Mouse (Mus musculus) forebrain, embryonic 11.5 days (tissue): ENCODE measurements around the gene Brwd1. TPM values are rescaled to one million over a fixed set of nuclear protein-coding genes. Genes with fewer than 3 reads are reported as not detected.
"Not testable (repeated sequence)": the region's sequence is repeated elsewhere in the genome, so short reads cannot be mapped to it uniquely, and the experiment has no call there.

Experiments used
- ATAC-seq: fragments of 200-750 bp; cut with Nextera tagmentation; replicated peaks from 2 replicates; pipeline ENCODE4 v1.8.0; 2017; ENCODE audit warnings: moderate TSS enrichment; ENCODE audit not compliant: low FRiP score
- DNase-seq: peaks from one replicate; pipeline ENCODE4 v3.0.0-alpha.2; 2017; ENCODE audit warnings: low spot score
- H3K27ac ChIP-seq: fragments of 300-500 bp; sonication (generic); 2 replicates; pipeline ENCODE4 v1.5.1; 2014; ENCODE audit warnings: low read depth, low read length
- H3K27me3 ChIP-seq: fragments of 300-500 bp; sonication (generic); 2 replicates; pipeline ENCODE4 v1.6.1; 2014; ENCODE audit warnings: mild to moderate bottlenecking, low read length, mixed read lengths; ENCODE audit not compliant: control insufficient read depth, insufficient read depth
- H3K36me3 ChIP-seq: fragments of 300-500 bp; sonication (generic); 2 replicates; pipeline ENCODE4 v1.6.1; 2014; ENCODE audit warnings: mild to moderate bottlenecking, low read length, moderate library complexity, mixed read lengths; ENCODE audit not compliant: control insufficient read depth, insufficient read depth
- H3K4me1 ChIP-seq: fragments of 300-500 bp; sonication (generic); replicated peaks from 2 replicates; pipeline ENCODE4 v1.6.1; 2014; ENCODE audit warnings: low read length, mixed read lengths; ENCODE audit not compliant: control insufficient read depth, insufficient read depth
- H3K4me2 ChIP-seq: fragments of 300-500 bp; sonication (generic); 2 replicates; pipeline ENCODE4 v1.6.1; 2014; ENCODE audit warnings: low read depth, mild to moderate bottlenecking, low read length, moderate library complexity, mixed read lengths; ENCODE audit not compliant: severe bottlenecking
- H3K4me3 ChIP-seq: fragments of 300-500 bp; sonication (generic); 2 replicates; pipeline ENCODE4 v1.5.1; 2014; ENCODE audit warnings: low read depth, low read length
- H3K9ac ChIP-seq: fragments of 300-500 bp; sonication (generic); 2 replicates; pipeline ENCODE4 v1.6.1; 2014; ENCODE audit warnings: low read length
- H3K9me3 ChIP-seq: fragments of 300-500 bp; sonication (generic); 2 replicates; pipeline ENCODE4 v1.6.1; 2016; ENCODE audit warnings: low read length, mixed read lengths; ENCODE audit not compliant: control insufficient read depth
- WGBS: fragments of 180-500 bp; shearing (Covaris S2); extraction: QIAGEN DNeasy Blood & Tissue Kit; methylation state at CpG from one replicate; pipeline ENCODE4 v1.1.7; 2014; 5-methylcytosine and 5-hydroxymethylcytosine counted together
- polyA plus RNA-seq: library from polyadenylated mRNA; unstranded; fragments of >200 nt; fragmentation: Nextera tagmentation; extraction: Ambion mirVana; gene quantifications from 2 replicates; pipeline ENCODE4 v1.2.1, GENCODE M21; 2014

Gene Brwd1
- polyA plus RNA-seq, 1 experiment from 2014 or later, result 192 TPM

DNA sequence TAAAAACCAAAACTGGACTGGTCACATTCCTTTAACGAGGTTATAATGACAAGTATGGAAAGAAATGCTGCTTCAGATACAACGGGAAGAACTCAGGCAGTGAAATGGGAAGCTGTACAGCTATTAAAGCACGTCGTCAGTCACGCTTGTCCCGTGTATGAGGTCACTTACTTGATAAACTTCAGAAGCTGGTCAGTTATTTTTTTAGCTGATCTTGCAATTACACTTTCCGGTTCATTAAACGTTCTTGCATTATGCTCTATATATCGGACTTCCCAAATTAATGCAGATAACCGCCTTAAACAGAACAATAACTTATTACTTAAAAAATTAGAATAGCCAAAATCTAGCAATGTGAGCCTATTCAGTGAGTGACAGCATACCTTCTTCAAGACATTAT lies 61.3 kb downstream of the Brwd1 start:
- ATAC-seq (no peak), DNase-seq (no peak)
- no peak overlapping the region for H3K4me2 ChIP-seq
- no peak overlapping the region for H3K9ac ChIP-seq
- peaks cover 29% of the 10 kb centered on the region for H3K36me3 ChIP-seq
- no peaks in the 10 kb centered on the region for H3K27me3 ChIP-seq
- no peaks in the 10 kb centered on the region for H3K4me1 ChIP-seq
- WGBS, result 94% methylated on average over 10 of the region's 10 CpGs
- H3K27ac ChIP-seq, result no peak overlapping the region
- H3K9me3 ChIP-seq, result no peaks in the 10 kb centered on the region
- H3K4me3 ChIP-seq, result no peak overlapping the region

DNA sequence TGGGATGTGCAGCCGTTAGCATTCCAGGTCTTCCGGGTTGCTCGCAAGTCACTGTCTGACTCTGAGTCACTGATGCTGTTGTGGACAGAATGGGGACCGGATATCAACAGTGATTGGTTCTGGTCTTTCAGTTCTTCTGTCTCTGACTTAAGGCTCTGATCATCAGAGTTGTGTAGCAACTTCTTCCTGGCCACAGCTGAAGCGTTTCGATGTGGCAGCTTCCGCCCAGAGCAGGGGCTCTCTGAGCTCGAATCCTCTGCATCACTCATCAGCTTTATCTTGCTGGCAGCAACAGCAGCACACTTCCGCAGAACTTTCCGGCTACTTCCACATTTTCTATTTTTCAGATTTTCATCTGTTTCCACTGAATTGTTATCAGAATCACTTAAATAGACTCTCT lies 73.2 kb downstream of the Brwd1 start:
- not testable (repeated sequence) for H3K4me3 ChIP-seq, H3K9me3 ChIP-seq, DNase-seq, ATAC-seq, H3K4me1 ChIP-seq, H3K9ac ChIP-seq, H3K27ac ChIP-seq, H3K4me2 ChIP-seq, H3K36me3 ChIP-seq, H3K27me3 ChIP-seq
- no CpG with 5 or more reads among the region's 10 CpGs for WGBS

DNA sequence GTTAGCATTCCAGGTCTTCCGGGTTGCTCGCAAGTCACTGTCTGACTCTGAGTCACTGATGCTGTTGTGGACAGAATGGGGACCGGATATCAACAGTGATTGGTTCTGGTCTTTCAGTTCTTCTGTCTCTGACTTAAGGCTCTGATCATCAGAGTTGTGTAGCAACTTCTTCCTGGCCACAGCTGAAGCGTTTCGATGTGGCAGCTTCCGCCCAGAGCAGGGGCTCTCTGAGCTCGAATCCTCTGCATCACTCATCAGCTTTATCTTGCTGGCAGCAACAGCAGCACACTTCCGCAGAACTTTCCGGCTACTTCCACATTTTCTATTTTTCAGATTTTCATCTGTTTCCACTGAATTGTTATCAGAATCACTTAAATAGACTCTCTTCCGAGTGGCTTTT lies 78.0 kb downstream of the Brwd1 start:
- not testable (repeated sequence) for H3K27me3 ChIP-seq

DNA sequence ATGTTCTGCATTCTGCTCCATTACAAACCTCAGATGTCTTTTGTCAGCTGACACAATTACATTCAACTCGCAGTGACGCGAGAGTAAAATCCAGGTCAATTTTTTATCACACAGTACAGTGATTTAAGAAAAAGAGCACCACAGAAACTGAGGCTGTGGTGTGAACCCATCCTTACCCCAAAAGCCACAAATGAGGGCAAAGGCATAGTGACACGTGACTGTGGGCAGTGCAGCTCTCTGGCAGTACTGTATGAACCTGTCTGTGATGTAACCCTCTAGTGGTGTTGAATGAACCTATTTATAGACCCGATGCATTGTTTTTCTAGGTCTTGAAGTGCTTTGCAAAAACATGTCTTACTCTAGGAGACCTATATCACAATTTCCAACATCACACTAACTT lies 83.0 kb downstream of the Brwd1 start:
- 95% methylated on average over 5 of the region's 5 CpGs for WGBS
- H3K36me3 ChIP-seq, result no peaks in the 10 kb centered on the region; the same call in 1 of the 2 replicates

More for the DNA sequence above, 78.0 kb downstream of the Brwd1 start:
- H3K9me3 ChIP-seq, H3K27ac ChIP-seq, H3K4me3 ChIP-seq, H3K9ac ChIP-seq, DNase-seq, H3K36me3 ChIP-seq, H3K4me2 ChIP-seq, ATAC-seq, H3K4me1 ChIP-seq: not testable (repeated sequence)
- WGBS, result no CpG with 5 or more reads among the region's 10 CpGs

DNA sequence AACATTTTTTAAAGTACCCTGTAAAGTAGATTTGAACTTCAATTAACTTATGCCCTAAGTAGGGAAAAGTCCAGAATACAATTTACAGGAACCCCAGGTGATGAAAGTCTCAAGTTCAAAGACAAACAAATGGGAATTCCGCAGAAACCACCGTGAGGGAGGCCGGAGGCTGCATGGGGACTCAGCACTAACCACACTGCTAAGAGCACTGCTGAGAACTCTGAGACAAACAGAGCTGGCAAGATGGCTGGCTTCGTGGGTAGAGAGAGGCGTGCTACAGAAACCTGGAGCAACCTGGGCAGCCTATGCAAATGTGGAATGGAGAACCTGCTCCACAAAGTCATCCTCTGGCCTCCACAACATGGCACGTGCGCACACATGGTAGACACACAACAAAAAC lies 86.2 kb downstream of the Brwd1 start:
- no peak overlapping the region for H3K4me2 ChIP-seq
- H3K4me1 ChIP-seq, result peaks cover 4% of the 10 kb centered on the region; the same call in 1 of the 2 replicates
- no peak overlapping the region for H3K27ac ChIP-seq
- no peaks in the 10 kb centered on the region; the same call in 1 of the 2 replicates for H3K36me3 ChIP-seq
- H3K9ac ChIP-seq, result no peak overlapping the region
- no peaks in the 10 kb centered on the region for H3K27me3 ChIP-seq
- H3K4me3 ChIP-seq, result no peak overlapping the region
- no peaks in the 10 kb centered on the region for H3K9me3 ChIP-seq
- WGBS, result 88% methylated on average over 7 of the region's 7 CpGs
- no peak for DNase-seq
- no peak for ATAC-seq

More for the DNA sequence above, 83.0 kb downstream of the Brwd1 start:
- H3K27ac ChIP-seq, result no peak overlapping the region
- no peak overlapping the region for H3K9ac ChIP-seq
- no peak for ATAC-seq
- DNase-seq, result no peak
- H3K4me1 ChIP-seq, result no peaks in the 10 kb centered on the region
- no peaks in the 10 kb centered on the region for H3K9me3 ChIP-seq
- H3K4me3 ChIP-seq, result no peak overlapping the region
- no peaks in the 10 kb centered on the region for H3K27me3 ChIP-seq
- no peak overlapping the region for H3K4me2 ChIP-seq

DNA sequence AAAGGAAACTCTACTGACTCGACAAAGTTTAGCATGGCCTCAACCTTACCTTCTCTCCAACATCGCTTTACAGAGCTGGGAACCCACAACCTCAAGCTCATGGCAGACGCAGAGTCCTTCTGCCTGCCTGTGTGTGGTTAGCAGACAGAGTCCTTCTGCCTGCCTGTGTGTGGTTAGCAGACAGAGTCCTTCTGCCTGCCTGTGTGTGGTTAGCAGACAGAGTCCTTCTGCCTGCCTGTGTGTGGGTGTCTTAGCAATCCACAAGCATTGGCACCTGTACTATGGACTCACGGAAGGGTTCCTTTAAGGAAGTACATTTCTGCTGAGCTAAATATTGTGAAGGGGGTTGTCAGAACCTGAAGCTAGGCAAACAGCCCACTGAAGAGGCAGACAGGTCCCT lies 87.8 kb downstream of the Brwd1 start:
- 85% methylated on average over 4 of the region's 4 CpGs for WGBS
- H3K27me3 ChIP-seq, H3K4me1 ChIP-seq, ATAC-seq, DNase-seq, H3K36me3 ChIP-seq, H3K27ac ChIP-seq, H3K9ac ChIP-seq, H3K4me3 ChIP-seq, H3K4me2 ChIP-seq, H3K9me3 ChIP-seq: not testable (repeated sequence)

DNA sequence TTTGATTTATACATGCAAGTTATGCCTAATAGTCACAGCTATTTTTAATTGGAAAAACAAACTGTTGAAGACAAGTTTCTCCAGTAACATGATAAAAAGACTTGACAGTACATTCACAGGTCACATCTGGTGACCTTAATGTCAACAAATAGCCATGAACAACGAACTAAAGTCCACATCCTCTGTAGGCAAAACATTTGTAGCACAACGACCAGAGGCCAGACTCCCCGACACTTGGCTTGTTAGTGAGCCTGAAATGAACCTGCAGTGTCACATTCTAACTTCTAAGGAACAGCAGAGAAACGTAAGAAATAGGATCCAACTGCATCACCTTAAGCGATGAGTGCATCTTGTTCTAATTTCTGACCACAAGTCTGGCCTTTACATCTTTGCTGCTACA lies 89.7 kb downstream of the Brwd1 start:
- H3K27me3 ChIP-seq, result no peaks in the 10 kb centered on the region
- no peak overlapping the region for H3K27ac ChIP-seq
- no peak for DNase-seq
- no peaks in the 10 kb centered on the region for H3K9me3 ChIP-seq
- H3K4me3 ChIP-seq, result no peak overlapping the region
- ATAC-seq, result no peak
- H3K4me1 ChIP-seq, result peaks cover 8% of the 10 kb centered on the region; the same call in 1 of the 2 replicates
- no peak overlapping the region for H3K9ac ChIP-seq
- 75% methylated on average over 5 of the region's 5 CpGs for WGBS
- no peak overlapping the region for H3K4me2 ChIP-seq
- H3K36me3 ChIP-seq, result no peaks in the 10 kb centered on the region; the same call in 1 of the 2 replicates

DNA sequence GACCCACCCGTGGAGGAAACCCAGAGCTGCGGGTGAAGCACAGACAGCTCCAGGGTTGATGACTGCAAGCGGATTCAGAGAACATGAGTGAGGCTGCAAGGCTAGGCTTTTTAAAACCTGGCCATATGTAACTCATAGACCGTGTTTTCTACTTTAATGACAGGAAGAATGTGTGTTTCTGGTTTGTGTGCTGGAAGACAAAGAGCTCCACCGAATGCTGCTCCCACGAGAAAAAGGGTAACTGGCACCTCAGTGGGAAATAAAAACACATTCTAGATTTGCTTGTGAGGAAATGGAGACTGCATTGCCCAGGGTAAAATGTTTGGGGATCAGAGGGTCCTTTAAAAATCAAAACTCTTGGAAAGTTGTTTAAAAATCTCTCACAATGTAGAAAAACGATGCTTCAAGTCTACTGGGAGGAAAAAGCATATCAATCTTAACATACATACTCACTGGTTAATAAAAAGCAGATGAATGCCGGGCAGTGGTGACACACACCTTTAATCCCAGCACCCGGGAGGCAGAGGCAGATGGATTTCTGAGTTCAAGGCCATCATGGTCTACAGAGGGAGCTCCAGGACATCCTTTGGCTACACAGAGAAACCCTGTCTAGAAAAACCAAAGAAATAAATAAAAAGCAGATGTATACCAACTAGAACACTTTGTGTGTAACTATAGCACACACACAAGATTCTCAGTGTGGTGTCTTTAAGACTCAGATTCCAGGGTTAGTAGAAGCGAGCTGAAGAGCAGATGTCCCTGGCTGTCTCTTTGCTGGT lies 91.0 kb downstream of the Brwd1 start:
- DNase-seq (no peak), ATAC-seq (no peak)
- Histone ChIP-seq H3K9ac (peak overlapping the region; percentile 78), H3K4me1 (peaks cover 8% of the 10 kb centered on the region; the same call in 1 of the 2 replicates), H3K27me3 (no peaks in the 10 kb centered on the region), H3K36me3 (no peaks in the 10 kb centered on the region; the same call in 1 of the 2 replicates), H3K9me3 (no peaks in the 10 kb centered on the region), H3K27ac (peak overlapping the region; percentile 42; the same call in 1 of the 2 replicates), H3K4me2 (peak overlapping the region; percentile 80), H3K4me3 (peak overlapping the region; percentile 80)
- WGBS, result 8% methylated on average over 10 of the region's 10 CpGs
